Mouse (Mus musculus) frontal cortex, postnatal 10 days (tissue): ENCODE measurements around the gene Txndc11.

Experiments
- DNase-seq, 2 experiments: peaks; one replicate each; pipeline ENCODE4 v3.0.0; 2022; ENCODE audit warnings: low spot score in 2 of 2, mixed read lengths in 1 of 2

Txndc11 gene

DNA sequence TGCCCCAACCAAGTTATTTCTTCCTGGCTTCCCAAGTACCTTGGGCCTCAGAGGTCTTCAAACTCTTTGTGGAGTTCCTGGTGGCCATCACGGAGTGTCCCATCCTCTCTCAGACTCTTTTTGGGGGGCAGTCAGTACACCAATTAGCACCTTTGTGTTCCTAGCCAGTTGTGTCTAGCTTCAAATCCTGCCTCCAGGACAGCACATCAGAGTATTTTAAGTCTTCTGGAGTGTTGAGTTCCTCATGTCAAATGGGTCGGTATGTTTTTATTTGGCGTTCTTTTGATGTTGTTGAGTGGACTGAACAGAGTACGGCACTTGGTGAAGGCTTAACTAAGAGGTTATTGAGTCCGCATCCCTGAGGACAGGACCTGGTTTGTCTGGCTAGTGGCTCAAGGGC lies 69.0 kb downstream of the Txndc11 start:
- DNase-seq = no peak

GRCm38 (mm10) chr16:11064742-11065141 lies 69.7 kb downstream of the Txndc11 start:
- DNase-seq = no peak

GRCm38 (mm10) chr16:11064341-11064740 lies 70.1 kb downstream of the Txndc11 start:
- DNase-seq = no peak

DNA sequence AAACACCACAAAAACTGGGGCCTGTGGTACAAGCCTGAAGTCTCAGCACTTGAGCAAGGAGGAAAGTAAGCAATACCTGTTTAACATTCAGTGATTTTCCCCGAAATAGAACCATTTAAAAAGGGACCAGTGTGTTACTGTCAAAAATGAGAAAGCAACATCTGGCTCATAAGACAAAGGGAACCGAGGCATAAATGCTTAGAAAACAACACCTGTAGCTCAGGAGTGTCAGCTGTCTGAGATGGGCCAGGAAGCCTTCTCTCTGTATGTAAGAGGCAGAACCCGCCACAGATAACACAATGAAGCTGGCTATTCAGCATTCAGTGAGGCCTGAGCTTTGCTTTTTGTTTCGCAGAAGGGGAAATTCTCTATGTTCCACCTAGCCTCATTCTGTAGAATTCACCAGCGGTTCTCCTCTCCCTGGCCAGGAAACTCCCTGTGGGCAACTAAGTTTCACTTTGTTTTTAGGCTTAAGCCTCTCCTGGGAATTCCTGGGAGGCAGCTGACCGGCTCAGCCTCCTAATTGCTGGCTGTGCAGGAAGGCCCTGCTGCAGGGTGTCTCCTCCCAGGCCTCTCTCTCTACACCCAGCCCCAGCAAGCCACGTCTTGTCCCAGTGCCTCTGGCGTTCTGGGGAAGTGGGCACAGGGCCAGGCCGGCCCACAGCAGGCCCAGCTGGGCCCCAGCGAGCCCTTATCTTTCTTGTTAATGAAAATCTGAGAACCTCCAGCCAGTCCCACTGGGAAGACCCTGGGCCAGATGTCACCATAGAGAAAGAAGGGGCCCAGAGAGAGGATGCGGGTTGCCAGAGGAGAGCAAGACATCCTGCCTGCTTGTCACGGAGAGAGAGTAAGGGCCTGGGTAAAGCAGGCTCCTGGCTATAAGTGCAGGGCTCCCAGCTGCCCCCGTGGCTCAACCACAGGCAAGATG lies 71.4 kb downstream of the Txndc11 start:
- no peak for DNase-seq

DNA sequence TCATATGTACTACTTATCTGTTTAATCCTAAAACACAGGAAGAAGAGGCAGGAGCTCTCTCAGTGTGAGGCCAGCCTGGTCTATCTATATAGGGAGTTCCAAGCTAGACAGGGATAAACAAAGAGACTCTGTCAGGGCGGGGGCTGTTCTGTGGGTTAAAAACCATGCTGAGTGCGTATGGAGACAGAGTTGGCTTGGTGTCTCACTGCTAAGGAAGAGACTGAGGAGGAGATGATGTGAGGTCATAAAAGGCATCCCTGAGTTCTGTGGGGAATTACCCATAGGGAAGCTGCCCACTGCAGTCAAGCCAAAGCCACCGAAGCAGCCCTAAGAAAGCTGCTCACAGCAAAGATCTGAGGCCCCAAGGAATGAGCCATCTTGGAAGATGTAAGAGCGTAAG lies 73.8 kb downstream of the Txndc11 start, which contains the start of gene Snn:
Gene Snn (plus strand): TSS at position 301 of the 400 bp plus-strand sequence.
- no peak for DNase-seq

DNA sequence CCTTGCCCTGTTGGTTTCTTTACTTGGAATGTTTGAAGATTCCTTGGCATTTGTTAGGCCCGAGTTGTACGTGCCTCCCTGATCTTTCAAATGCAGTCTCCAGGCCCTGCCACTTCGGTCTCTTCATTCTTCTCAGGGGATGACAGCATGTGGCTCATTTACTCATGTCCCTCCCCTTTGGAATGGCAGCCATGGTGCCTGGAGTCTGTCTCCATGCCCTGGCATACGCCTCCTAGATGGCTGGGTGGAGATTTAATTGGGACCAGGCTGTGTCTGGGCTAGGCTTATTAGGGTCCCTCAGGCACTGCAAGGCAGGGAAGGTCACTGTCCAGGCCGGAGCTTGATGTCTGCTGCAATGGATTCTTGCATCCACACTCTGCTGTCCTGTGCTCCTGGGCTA lies 78.5 kb downstream of the Txndc11 start:
- DNase-seq = no peak

DNA sequence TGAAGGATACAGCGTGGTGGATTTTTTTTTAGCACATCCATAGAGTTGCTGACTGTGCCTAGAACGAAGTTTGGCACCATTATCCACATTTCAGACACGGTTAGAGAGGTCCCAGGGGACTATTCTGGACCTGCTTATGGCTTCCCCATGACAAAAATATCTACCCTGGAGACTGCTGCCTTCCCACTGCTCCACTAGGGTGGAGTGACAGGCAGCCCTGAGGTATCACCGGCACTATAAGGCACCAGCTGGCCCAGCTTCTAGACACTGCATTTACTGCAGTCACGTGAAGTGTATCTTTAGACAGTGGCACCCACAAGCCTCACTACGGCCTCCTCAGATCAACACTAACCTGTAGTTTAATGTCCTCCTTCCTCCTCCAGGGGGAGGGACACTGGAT lies 79.6 kb downstream of the Txndc11 start:
- DNase-seq = no peak

- no peak for DNase-seq
Measured at GRCm38 (mm10) chr16:11054409-11054808, 80.0 kb downstream of the Txndc11 start.

DNA sequence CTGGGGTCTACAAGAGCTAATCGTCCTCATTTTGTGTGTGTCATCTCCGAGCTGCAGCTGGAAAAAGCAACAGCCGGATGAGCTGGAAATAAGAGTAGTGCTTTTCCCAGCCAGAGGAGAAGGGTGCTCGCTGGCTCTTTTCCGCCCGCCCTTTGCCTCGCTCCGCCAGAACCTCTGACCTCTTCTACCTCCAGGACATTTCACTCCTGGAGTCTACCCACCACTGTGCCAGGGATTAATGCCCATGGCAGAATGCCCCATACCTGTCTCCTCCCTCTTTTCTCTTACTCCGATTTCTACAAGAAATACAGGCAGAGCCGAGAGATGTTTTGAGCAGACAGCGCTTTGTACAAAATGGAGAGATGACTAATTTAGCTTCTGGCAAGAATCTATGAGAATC lies 83.3 kb downstream of the Txndc11 start:
- no peak for DNase-seq

DNA sequence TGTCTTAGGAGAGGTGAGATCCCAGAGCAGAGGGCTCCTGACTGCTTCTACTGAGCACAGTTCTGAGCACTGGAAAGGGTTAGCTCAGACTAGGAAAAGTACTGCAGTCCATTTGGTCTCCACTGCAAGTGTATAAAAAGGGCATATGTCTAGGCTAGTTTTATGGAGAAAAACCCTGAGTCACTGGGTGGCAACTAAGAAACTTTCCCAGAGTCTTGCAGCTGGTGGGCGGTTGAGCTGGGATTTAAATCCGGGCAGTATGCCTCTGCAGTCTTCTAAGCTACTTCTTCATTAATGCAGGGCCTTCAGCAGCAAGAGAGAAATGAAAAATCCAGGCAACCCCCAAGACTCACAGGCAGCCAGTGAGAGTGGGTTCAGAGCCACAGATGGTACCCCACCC lies 84.2 kb downstream of the Txndc11 start:
- no peak for DNase-seq

DNA sequence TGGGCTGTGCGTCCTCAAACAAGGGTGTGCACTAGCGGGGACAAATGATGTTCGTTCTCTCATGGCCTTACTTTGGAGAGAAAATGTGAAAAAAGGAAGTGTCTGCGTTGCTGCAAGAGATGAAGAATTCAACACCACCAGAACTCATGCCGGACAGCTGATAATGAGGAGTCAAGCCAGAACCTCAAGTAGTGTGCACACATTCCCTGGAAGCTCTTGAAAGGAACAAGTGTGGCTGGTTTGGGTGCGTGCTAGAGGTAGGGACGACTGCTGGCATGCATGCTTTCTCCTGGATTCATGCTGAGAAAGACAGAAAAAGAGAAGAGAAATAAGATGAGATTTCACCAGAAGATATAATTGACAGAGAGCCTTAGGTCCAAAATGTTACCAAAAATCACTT lies 87.3 kb downstream of the Txndc11 start:
- no peak for DNase-seq

DNA sequence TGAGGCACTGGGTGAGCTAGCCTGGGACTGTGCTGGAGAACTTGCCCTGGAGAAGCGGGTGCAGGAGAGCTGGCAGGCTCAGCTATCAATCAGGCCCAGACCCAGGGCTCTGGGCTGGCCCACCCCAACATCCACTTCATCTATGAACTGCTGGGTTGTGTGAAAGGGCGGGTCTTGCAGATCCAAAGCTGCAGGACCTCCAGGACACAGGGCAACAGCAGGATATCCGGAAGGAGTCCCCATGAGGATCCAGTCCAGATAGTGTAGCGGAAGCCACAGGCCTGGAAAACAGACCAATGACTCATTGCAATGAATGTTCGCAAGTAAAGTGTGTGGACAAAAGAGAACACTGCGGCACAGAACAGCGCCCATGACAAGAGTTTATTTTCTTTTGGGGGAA lies 88.0 kb downstream of the Txndc11 start:
- no peak for DNase-seq

DNA sequence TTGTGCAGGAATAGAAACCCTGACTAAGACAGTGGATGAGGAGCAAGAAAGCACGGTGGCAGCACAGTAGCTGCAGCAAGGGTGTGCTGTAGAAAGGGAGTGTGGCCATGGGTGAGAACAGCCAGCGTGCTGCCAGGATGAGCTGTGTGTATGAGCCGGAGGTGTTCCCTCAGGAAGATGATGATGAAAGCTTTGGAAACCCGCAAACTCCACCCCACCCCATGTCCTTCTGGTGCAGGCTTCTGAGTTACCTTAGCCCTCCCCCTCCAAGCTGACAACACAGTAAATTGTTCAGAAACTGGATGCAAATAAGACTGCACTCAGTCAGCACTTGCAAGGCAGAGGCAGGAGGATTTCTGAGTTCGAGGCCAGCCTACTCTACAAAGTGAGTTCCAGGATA lies 91.2 kb downstream of the Txndc11 start:
- no peak for DNase-seq

- DNase-seq = no peak
Measured at GRCm38 (mm10) chr16:11040603-11041002, 93.8 kb downstream of the Txndc11 start.

DNA sequence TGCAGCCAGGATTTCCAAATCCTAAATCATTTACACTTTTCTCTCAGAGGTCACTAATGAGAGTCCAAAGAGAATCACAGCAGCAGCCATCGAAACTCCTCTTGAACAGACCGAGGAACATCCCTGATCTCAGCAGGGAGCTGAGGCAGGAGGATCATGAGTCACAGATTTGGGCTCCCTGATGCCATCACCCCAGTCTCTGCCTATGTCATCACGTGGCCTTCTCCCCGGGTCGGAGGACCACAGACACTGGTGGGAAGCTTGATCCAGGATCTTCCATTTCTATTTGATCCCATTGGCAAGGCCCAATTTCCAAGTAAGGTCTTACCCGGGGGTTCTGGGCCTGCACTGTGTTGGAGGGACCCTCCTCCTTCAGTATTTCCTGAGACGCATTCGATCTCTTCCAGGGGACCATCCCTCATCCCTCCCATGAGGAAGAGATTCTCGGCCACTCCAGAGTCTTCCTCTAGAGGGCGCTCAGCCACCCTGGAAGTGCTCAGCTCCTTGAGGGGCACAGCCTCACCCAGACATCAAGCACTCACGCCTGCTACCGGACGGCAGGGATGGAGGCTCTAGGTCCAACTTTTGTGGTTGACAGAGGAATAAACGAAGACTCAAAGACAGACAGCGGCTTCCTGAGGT lies 98.5 kb downstream of the Txndc11 start:
- peak in 1 of 2 experiments; percentile 61 for DNase-seq

DNA sequence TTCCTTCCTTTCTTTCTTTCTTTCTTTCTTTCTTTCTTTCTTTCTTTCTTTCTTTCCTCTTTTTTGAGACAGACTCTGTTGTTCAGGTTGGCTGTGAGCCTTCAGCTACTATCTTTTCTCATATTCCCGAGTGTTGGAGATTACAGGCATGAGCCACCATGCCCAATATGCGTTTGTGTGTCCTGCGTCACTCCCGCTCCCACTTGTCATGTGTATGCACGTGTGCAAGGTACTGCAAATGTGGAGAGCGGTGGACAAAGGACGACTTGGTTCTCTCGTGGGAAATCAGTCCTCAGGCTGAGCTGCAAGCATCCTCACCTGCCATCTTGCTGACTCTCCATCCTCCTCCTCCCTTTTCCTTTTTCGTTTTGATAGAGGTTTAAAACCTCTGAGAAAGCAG lies 99.2 kb downstream of the Txndc11 start:
- DNase-seq = no peak

DNA sequence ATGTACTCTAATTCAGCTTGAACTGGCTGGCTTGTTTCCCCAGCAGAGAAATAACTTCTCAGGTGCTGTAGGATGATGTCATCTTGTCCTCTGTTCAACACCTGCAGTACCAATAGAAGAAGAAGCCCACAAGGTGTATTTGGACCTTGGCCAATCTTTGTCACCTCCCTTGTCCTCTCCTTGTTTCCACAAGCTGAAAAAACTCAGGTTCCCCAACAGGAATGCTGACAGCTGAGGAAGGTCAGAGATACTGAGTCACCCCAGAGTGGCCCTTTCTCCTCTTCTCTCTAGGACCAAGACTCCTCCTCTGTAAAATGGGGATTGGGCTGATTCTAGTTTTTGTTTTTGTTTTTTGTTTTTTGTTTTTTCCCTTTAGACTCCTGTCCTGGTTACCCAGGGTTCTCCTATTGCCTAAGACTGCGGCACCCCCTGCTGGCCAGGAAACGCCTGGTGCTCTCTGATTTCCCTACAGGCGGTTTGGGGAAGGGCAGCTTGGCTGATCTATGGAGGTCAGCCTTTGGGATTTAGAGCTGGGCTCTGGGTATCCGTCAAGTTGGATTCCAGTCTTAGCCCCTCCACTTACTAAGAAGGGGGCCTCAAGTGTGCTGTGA lies 100.2 kb downstream of the Txndc11 start:
- peak; percentile 59 to 80 for DNase-seq

DNA sequence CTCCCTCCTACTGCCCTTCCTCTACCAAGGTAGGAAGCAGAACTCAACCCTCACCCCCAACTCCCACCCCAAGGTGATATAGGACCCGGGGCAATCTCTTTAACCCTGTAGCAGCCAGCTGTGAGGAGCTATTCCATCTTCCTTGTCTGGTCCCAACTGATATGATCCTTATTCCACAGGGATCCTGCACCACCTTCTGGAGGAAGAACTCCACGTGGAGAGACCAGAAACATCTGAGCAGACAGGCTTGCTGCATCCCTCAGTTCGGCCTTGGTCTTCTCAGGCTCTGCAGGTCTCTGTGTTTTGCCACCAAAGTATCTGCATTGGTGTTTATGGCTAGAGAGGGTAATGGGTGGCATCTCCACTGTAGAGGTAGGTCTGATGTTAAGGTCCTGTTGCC lies 103.1 kb downstream of the Txndc11 start:
- DNase-seq = no peak

GRCm38 (mm10) chr16:11030844-11031243 lies 103.6 kb downstream of the Txndc11 start:
- no peak for DNase-seq

- DNase-seq = no peak
Measured at GRCm38 (mm10) chr16:11028206-11028605, 106.2 kb downstream of the Txndc11 start.
